Mouse (Mus musculus) kidney, postnatal 36 days (tissue): ENCODE measurements at regions not wholly inside any gene's neighbourhood (a gene's known extent, or its start where the extent isn't known, plus 50 kb on each side); places are given as distances from the start of the nearest gene placed in this dataset.
A peak's percentile ranks its signal among the peaks of the same experiment; 100 is the strongest.

Experiments
- DNase-seq, 2 experiments: peaks; one replicate each; pipeline ENCODE4 v3.0.0; 2021 to 2022; ENCODE audit warnings: mixed read lengths in 2 of 2

DNA sequence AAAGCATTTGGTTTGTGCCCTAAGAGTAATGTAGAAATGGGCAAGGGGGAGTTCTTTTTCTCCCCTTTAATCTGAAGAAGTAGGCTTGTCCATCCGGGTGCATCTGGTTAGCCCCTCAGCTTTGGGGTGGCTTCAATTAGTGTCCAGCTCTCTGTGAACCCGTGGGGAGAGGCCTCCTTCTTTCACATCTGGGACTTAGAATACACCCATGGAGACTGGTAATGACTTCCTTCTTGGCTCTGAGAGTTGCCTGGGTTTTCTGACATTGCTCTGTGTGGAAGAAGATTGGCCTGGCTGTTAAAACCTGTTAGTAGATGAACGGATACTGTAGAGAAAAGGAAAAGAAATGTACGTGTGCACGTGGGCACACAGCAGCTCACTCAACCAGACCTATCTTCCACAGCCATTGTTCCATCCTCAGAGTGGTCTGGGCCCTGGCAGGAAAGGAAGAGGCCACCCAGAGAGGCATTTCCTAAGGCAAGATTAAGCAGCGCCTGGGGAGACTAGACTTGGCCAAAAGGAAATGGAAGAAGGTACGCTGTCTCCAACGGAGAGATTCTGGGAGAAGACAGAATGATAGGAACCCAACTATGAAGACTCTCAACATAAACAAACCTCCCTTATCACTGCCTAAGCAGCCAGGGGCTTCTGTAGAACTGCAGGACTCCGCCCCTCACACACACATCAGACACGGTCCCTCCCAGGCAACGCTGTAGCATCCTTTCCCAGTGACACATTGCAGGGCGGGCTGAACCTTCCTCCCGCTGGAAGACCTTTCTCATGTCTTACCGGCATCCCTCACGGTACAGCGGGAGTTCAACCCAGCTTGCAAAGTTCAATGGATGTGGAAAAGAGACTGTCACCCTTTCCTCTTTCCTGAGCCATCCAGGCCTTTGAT is 372.4 kb downstream of the Foxo1 start:
- peak in 1 of 2 experiments; percentile 27 for DNase-seq

- no peak for DNase-seq
Measured at GRCm38 (mm10) chr3:52638816-52639215, 370.7 kb downstream of the Foxo1 start.

- peak; percentile 30 to 34 for DNase-seq
Measured at GRCm38 (mm10) chr3:52634353-52634752, 366.2 kb downstream of the Foxo1 start.

DNA sequence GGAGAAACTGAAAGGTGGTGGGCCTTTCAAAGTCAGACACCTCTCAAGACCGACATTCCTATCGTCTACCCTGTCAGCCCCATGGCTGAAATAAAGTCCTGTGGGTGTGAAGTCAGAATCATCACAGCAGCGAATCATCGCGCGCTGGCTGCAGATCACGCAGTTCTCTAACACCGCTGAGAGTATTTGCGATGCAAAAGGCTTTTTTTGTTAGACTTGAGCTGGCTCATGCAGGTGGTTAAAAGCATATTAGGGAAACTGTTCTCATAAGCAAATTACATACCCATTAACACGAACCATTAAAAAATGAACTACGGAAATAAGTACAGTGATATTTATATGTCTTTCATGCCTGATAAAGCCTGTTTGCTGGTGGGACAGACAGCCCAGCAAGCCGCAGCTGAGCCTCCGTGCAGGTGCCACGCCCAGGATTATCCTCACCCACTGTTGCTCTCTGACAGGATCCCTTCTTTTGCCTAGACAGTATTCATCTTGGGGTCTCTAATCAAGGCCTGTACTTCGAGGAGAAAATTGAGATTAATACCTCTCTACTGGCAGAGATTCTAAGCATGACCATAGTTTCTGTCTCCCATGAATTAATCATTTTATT is 365.5 kb downstream of the Foxo1 start:
- DNase-seq: no peak

- DNase-seq: no peak
Measured at GRCm38 (mm10) chr3:52632635-52633034, 364.5 kb downstream of the Foxo1 start.

GRCm38 (mm10) chr3:52630209-52630608 is 362.1 kb downstream of the Foxo1 start:
- DNase-seq: no peak

DNA sequence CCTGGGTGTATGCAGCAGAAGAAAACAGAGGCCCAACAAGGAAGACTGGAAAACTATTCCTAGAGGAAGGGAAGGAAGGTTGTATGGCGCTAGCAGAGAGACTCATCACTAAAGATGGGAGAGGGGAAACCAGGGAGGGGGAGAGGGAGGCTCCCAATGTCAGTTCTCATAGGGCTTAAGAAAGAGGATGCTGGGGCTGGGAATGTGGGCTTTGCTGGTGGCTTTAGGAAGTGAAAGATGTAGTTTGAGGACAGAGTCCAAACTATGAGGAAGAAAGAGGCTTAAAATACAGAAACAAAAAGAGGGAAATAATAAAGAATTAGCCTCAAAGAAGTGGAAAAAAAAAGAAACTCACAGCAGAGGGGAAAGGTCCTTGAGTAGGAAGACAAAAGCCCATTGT is 357.0 kb downstream of the Foxo1 start:
- DNase-seq: no peak

GRCm38 (mm10) chr3:52622530-52622929 is 354.4 kb downstream of the Foxo1 start:
- DNase-seq: peak; percentile 58 to 62

GRCm38 (mm10) chr3:52621936-52622335 is 353.8 kb downstream of the Foxo1 start:
- no peak for DNase-seq

DNA sequence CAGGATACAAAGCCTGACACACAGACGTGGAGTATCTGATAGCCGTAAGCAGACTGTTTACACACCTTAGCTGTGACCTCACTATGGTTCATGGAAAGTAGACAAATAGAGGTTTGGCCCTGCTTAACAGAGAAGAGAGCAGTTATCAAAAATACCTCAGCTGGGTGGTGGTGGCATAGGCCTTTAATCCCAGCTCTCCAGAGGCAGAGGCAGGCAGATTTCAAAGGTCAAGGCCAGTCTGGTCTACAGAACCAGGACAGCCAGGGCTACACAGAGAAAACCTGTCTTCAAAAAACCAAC is 350.7 kb downstream of the Foxo1 start:
- no peak for DNase-seq

- no peak for DNase-seq
Measured at GRCm38 (mm10) chr3:52618212-52618924, 350.2 kb downstream of the Foxo1 start.

DNA sequence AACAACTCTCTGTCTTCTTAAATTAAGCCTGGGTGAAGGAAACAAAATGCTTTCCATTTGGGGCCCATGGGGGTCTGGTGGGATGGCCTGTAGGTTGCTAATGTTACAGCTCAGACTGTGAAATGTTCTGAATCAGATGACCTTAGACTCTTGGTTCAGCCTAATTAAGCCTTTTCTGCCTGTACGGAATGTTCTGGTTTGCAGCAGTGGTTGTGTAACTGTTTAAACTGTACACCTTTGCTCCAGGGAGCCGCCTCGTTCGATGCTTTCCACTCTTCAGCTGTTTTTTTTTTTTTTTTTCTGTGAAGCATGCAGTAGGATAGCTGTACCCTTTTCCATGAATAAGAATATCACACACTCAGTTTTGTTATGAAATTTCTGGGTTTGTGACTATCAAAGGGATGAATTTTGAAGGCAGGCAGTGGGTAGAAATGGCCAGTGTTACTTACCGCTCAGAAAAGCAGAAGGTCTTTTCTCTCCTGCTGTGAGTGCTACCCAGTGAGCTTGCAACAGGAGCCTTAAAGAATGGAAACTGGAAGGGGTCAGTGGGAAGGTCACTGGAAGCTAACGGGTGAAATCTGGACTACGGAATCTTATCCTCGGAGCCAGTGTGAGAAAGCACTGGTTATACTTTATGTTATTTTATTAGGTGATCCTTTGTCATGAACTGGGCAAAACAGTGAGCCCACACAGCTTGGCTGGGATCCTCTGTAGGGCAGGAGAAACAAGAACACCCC is 349.4 kb downstream of the Foxo1 start:
- DNase-seq: peak; percentile 68 to 88

- DNase-seq: no peak
Measured at GRCm38 (mm10) chr3:52611881-52612280, 343.7 kb downstream of the Foxo1 start.

DNA sequence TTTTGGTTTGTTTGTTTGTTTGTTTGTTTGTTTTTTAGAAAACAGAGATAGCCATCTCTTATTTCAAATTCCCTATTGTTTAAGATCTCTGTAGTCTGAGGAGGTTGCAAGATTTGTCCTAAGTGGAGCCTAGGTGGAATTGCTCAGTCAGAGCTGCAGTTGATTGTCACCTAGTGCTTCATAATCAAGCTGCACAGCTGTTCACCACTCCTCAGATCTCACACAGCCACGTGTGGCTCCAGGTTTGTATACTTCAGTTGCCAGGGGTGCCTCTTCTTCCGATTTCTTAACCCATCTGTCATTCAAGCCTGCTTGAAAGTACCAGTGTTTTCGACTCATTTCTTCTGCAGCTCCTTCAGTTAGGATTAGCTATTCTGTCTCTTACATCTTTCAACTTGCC is 342.3 kb downstream of the Foxo1 start:
- DNase-seq: no peak

DNA sequence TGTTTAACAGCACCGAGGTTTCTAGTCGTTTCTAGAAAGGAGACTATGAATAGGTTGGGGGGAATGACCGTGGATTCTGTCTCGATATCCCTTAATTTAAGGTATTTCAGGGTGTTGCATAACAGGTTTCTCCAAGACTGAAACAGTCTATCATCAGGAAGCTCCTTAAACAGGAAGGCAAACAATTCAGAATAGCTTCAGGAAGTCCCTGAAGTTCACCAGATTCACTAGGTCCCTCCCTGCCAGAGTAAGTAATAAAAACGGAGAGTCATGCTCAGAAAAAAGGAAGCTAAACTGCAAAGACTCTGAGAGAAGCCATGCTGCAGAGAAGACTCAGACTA is 339.9 kb downstream of the Foxo1 start:
- DNase-seq: no peak

DNA sequence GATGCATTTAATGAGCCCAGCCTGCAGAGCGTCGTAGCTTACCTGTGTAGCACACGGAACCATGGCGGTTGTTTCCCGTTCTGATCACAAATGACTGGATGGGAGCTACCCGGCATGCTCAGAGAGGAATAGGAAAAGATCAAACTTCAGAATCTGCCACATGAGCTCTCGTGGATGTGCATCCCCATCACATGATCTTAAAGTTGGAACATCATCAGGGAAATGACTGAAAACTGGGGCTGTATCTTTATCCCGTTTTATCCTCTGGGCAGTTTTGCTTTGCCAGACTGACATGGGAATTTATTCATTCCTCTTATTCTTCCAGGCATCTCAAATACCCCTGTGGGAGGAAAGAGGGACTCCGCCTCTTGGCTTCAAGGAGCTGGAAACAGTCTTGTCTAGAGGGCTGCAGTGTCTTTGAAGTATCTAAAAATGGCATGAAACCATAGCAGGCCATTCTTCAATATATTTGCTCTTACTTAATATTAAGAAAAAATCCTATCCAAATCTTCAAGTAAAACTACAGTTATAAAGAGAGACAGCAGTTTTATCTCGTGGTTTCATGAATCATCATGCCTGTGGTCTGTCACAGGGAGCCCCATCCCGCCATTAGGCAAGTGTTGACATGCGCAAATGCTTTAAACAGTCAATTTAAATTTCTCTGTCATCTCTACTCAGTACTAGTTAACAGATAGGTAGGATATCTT is 339.4 kb downstream of the Foxo1 start:
- DNase-seq: no peak

DNA sequence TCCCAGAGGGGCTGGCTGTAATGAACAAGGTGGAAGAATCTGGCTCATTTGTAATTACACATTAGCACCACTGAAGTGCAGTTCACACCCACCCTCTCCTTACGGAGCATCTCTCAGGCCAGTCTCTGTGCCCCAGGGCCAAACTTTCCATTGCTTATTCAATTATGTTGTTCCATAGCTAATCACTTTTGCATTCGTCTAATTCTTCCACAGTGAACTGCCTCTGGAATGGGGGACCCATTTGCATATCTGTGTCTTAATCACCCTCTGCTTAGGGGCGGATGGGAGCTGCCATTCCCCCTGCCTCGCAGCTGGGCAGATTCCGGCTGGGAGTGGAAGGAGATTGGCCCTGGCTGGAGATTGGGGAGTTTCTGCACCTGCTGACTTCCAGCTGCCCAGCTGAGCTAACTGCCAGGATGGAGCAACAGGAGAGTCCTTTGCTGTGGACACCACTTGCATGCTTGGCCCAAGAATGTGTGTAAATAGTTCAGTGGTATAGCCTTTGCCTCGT is 337.2 kb downstream of the Foxo1 start:
- peak; percentile 18 to 51 for DNase-seq

GRCm38 (mm10) chr3:52603244-52603704 is 335.1 kb downstream of the Foxo1 start:
- no peak for DNase-seq

- DNase-seq: peak in 1 of 2 experiments; percentile 62
Measured at GRCm38 (mm10) chr3:52601011-52601745, 333.0 kb downstream of the Foxo1 start.

DNA sequence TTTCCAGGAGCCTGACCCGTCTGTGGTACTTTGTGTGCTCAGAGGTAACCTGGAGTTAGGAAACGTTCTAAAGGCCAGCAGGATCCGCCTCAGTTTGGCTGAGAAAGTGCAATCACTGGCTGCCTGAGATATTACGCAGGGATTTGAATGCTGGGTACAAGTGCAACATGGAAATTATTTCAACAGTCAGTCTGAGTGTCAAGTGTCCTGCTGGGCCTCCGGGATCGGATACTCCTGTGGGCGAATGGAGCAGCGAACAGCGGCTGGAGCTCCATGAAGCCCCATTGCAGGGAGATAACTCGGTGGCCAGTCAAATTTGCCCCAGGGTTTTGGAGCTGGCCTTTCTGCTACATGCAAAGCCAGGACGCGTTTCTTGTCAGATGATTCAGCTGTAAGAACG is 332.4 kb downstream of the Foxo1 start:
- no peak for DNase-seq

- DNase-seq: no peak
Measured at GRCm38 (mm10) chr3:52600146-52600545, 332.0 kb downstream of the Foxo1 start.
